Mouse (Mus musculus): ENCODE measurements around the gene Rfx1.

Gene Rfx1

DNA sequence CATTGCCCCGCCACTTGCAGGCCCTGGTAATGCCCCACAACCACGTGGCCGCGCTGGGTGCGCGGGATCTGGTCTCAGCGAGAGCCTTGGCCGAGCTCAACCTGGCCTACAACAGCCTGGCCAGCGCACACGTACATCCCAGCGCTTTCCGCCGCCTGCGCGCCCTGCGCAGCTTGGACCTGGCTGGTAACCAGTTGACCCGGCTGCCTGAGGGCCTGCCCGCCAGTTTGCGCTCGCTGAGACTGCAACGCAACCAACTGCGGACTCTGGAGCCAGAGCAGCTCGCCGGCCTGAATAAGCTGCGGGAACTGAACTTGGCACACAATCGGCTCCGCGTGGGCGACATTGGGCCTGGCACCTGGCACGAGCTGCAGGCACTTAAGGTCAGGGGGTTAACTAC, 64.2 kb downstream of the Rfx1 start:
- peak; percentile 74 for ATAC-seq (ENCODE audit: insufficient number of reproducible peaks, low FRiP score, low TSS enrichment)

GRCm38 (mm10) chr8:84132225-84132624, 65.6 kb downstream of the Rfx1 start:
- no peak for ATAC-seq (ENCODE audit: insufficient number of reproducible peaks, low FRiP score, low TSS enrichment)

DNA sequence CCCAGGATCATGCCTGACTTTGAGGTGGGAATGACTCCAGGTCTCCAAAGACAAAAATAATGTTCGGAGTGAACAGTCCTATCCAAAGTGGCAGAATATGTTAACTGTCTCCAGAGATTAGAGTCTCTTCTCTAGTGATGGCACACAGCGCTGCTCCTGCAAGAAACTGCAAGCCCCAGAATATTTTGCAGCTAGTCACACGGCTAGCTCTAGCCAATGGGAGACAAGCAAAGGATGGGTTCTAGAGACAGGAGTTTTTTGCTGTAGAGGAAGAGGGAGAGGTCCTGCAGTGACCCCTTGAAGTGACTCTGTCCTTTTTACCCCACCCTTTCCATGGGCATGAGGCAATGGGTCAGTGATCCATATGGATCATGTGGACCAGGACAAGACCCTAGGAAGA, 71.2 kb downstream of the Rfx1 start:
- ATAC-seq (ENCODE audit: insufficient number of reproducible peaks, low FRiP score, low TSS enrichment), result no peak

GRCm38 (mm10) chr8:84140838-84141237, 74.2 kb downstream of the Rfx1 start:
- no peak for ATAC-seq (ENCODE audit: insufficient number of reproducible peaks, low FRiP score, low TSS enrichment)

DNA sequence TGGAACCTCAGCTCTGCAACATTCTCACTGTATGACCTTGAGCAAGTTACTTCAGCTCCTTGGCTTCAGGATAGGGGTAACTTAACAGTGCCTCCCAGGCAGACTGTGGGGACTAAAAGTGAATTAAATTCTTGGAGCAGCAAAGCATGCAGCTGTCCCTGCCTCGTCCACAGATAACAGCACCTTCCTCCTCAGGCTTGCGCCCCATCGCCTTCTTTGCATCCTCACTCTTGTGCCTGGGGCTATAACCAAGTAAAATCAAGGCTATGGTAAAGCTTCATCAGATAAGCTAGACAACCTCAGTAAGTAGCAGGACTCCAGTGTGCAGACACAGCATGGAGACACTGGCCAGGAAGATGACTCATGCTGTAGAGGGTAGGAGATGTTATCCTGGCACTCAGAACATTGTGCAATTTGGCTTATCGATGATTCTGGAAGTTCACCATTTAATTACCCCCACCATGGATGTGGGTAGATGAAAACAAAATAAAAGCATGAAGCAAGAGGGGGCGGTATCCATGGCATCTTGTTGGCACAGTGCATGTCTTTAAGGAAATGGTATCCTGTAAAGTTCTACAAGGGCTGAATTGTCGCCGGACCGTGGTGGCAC, 78.1 kb downstream of the Rfx1 start:
- no peak for ATAC-seq (ENCODE audit: insufficient number of reproducible peaks, low FRiP score, low TSS enrichment)
